Mouse (Mus musculus) forebrain, embryonic 13.5 days (tissue): ENCODE results near the gene Clca3a2. TPM values are rescaled to one million over a fixed set of nuclear protein-coding genes. Genes with fewer than 3 reads are reported as not detected.

Source experiments
- polyA plus RNA-seq: library from polyadenylated mRNA; unstranded; fragments of >200 nt; fragmentation: Nextera tagmentation; extraction: Ambion mirVana; gene quantifications from 2 replicates; pipeline ENCODE4 v1.2.1, GENCODE M21; 2015

Clca3a2 gene
- polyA plus RNA-seq, 1 experiment from 2014 or later, result 0.08 TPM

Other genes with a start within 250 kb of the Clca3a2 start
- gene Hs2st1, start 249.3 kb downstream of the Clca3a2 start, polyA plus RNA-seq, result 23.3 and 26.2 TPM in 2 replicates
- 560 and 579 TPM in 2 replicates for gene Selenof, start 249.2 kb downstream of the Clca3a2 start, polyA plus RNA-seq
- 87.4 and 95.6 TPM in 2 replicates for gene Sh3glb1, start 99.2 kb downstream of the Clca3a2 start, polyA plus RNA-seq
- gene Clca3a1, start 58.5 kb downstream of the Clca3a2 start, polyA plus RNA-seq, result 0.12 and 0.24 TPM in 2 replicates
- not detected in 2 replicates for gene Clca3b, start 29.9 kb upstream of the Clca3a2 start, polyA plus RNA-seq
- not detected in 2 replicates for gene Clca4b, start 113.0 kb upstream of the Clca3a2 start, polyA plus RNA-seq
- not detected in 2 replicates for gene Clca4a, start 155.6 kb upstream of the Clca3a2 start, polyA plus RNA-seq
- gene Clca1, start 213.3 kb upstream of the Clca3a2 start, polyA plus RNA-seq, result not detected in 2 replicates